Mouse (Mus musculus) forebrain, embryonic 14.5 days (tissue): ENCODE data around the gene C1ql4. TPM values are rescaled to one million over a fixed set of nuclear protein-coding genes. Genes with fewer than 3 reads are reported as not detected.
"Not testable (repeated sequence)": the region's sequence is repeated elsewhere in the genome, so short reads cannot be mapped to it uniquely, and the experiment has no call there.

Experiments used
- ATAC-seq: fragments of 200-750 bp; cut with Nextera tagmentation; 2 replicates; pipeline ENCODE4 v1.8.0; 2017; ENCODE audit warnings: mild to moderate bottlenecking, moderate library complexity
- DNase-seq: peaks from one replicate; pipeline ENCODE4 v3.0.0-alpha.2; 2015; ENCODE audit warnings: low spot score
- H3K27ac ChIP-seq: fragments of 300-500 bp; sonication (generic); 2 replicates; pipeline ENCODE4 v1.5.1; 2014; ENCODE audit warnings: low read depth, mild to moderate bottlenecking, control low read depth, low read length, moderate library complexity
- H3K27me3 ChIP-seq: fragments of 300-500 bp; sonication (generic); replicated peaks from 2 replicates; pipeline ENCODE4 v1.6.1; 2014; ENCODE audit warnings: low read length, control low read depth, mixed read lengths; ENCODE audit not compliant: control insufficient read depth, insufficient read depth
- H3K36me3 ChIP-seq: fragments of 300-500 bp; sonication (generic); 2 replicates; pipeline ENCODE4 v1.6.1; 2014; ENCODE audit warnings: low read length, control low read depth; ENCODE audit not compliant: control insufficient read depth, insufficient read depth
- H3K4me1 ChIP-seq: fragments of 300-500 bp; sonication (generic); 2 replicates; pipeline ENCODE4 v1.6.1; 2014; ENCODE audit warnings: antibody characterized with exemption, low read length, control low read depth; ENCODE audit not compliant: control insufficient read depth, insufficient read depth
- H3K4me2 ChIP-seq: fragments of 300-500 bp; sonication (generic); 2 replicates; pipeline ENCODE4 v1.6.1; 2014; ENCODE audit warnings: mild to moderate bottlenecking, control low read depth, low read length
- H3K4me3 ChIP-seq: fragments of 300-500 bp; sonication (generic); 2 replicates; pipeline ENCODE4 v1.5.1; 2014; ENCODE audit warnings: low read depth, low read length, control low read depth
- H3K9ac ChIP-seq: fragments of 300-500 bp; sonication (generic); 2 replicates; pipeline ENCODE4 v1.6.1; 2014; ENCODE audit warnings: mild to moderate bottlenecking, low read length, control low read depth, moderate library complexity
- H3K9me3 ChIP-seq: fragments of 300-500 bp; sonication (generic); replicated peaks from 2 replicates; pipeline ENCODE4 v1.6.1; 2016; ENCODE audit warnings: low read length, control low read depth, mixed read lengths; ENCODE audit not compliant: control insufficient read depth
- WGBS: fragments of 180-500 bp; shearing (Covaris S2); extraction: QIAGEN DNeasy Blood & Tissue Kit; methylation state at CpG from one replicate; pipeline ENCODE4 v1.1.7; 2014; 5-methylcytosine and 5-hydroxymethylcytosine counted together
- polyA plus RNA-seq: library from polyadenylated mRNA; unstranded; fragments of >200 nt; fragmentation: Nextera tagmentation; extraction: Ambion mirVana; gene quantifications from 2 replicates; pipeline ENCODE4 v1.2.1, GENCODE M21; 2014

C1ql4 gene
- polyA plus RNA-seq, 1 experiment from 2014 or later: not detected

DNA sequence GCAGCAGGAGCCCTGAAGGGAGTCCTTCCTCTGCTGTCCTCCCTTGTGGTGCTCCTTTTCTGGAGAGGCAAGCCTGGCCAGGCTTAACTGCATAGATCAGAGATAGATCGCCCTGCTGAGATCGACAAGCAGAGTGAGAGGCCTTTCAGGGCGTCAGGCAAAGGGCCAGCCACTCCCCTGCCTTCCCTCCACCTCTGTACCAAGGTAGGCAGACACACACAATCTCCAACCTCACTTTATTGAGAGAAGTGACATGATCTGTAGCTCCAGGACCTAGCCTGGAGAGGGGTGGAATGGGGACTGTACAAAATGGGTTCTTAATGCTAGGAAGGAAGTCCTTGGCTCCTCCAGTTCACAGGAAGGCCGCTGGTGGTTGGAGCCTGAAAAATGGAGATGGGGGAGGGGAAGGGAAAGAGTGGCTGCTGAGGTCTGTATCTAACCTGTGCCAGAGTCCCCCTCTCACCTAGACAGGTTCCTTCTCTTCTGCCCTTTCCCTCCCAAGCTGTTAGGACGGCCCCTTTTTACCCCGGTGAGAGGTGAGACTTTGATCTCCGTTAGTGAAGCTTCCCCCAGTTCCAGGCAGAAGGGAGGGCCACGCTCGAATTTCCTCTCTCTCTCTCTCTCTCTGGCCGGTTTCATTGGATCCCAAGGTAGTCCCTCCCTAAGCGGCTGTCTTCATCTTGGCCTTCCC, 3.6 kb downstream of the C1ql4 start:
- WGBS: 7% methylated on average over 11 of the region's 11 CpGs
- peaks cover 48% of the 10 kb centered on the region for H3K27me3 ChIP-seq

DNA sequence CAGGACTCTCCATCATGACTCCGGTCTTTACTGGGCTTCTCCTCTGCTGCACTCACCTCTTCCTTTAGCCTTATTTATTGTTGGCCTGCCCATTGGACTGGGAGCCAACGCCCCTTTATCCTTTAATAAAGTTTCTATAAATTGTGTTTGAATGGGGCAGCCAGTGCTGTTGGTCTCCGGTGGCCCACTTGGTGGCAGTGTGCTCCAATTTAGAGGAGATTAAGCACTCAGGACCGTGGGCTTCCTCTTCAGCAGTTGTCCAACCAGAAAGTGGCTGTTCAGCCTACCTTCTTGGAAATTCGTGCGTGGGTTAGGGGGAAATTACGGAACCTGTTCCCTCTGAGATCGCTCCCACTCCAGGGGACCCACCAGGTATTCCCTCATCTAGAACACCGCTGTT, 4.4 kb downstream of the C1ql4 start:
- Histone ChIP-seq H3K27me3 (peaks cover 41% of the 10 kb centered on the region), H3K9ac (no peak overlapping the region), H3K27ac (no peak overlapping the region), H3K9me3 (no peaks in the 10 kb centered on the region), H3K36me3 (peaks cover 21% of the 10 kb centered on the region), H3K4me2 (no peak overlapping the region), H3K4me3 (no peak overlapping the region), H3K4me1 (peaks cover 4% of the 10 kb centered on the region)
- no peak for ATAC-seq
- 69% methylated on average over 9 of the region's 9 CpGs for whole genome bisulfite sequencing
- peak; percentile 64 for DNase-seq

More for the DNA sequence above, 3.6 kb downstream of the C1ql4 start:
- Histone ChIP-seq H3K4me2 (no peak overlapping the region), H3K9ac (no peak overlapping the region), H3K4me3 (no peak overlapping the region), H3K27ac (no peak overlapping the region), H3K4me1 (peaks cover 7% of the 10 kb centered on the region), H3K9me3 (no peaks in the 10 kb centered on the region), H3K36me3 (peaks cover 16% of the 10 kb centered on the region; the same call in 1 of the 2 replicates)
- ATAC-seq (no peak), DNase-seq (no peak)

DNA sequence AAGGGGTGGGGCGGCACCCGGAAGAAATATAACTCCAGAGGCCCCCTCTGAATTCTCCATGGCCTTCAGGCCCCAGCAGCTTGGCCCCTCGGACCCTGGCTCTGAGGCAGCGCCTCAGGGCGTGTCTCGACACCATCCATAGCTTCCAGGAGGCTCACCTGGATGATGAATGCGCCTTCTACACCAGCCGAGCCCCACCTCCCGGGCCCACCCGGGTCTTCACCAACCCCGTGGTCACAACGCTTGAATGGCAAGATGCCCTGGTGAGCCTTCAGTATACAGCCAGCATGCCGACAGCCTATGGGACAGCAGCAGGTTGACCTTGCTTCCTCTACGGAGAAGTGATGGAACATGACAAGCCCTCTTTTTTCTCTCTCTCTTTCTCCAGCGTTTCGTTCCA, 4.8 kb downstream of the C1ql4 start:
- DNase-seq: no peak
- H3K36me3 ChIP-seq: peaks cover 25% of the 10 kb centered on the region
- no peak overlapping the region for H3K4me3 ChIP-seq
- no peak for ATAC-seq
- H3K27ac ChIP-seq: no peak overlapping the region
- no peaks in the 10 kb centered on the region for H3K9me3 ChIP-seq
- no peak overlapping the region for H3K4me2 ChIP-seq
- H3K9ac ChIP-seq: no peak overlapping the region
- no peaks in the 10 kb centered on the region for H3K4me1 ChIP-seq
- 89% methylated on average over 16 of the region's 16 CpGs for WGBS
- peaks cover 37% of the 10 kb centered on the region for H3K27me3 ChIP-seq

DNA sequence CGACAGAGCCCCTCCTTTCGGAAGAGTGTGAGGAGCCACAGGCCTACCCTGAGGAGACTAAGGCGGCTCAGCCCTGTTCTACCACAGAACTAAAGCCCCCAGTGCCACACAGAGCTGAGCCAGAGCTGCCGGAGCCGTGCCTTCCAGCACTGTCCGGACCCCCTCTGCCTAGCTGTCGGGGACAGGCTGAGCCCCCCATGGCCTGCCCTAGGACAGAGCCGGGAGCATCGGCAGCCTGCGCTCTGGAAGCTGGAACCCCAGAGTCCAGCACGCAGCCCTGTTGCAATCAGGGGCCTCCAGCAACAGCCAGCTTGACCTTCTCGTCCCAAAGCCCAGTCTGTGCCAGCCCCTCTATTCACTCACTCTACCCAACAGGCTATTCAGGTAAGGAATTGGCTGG, 5.3 kb downstream of the C1ql4 start:
- H3K36me3 ChIP-seq: peaks cover 30% of the 10 kb centered on the region
- H3K9ac ChIP-seq: no peak overlapping the region
- H3K4me1 ChIP-seq: no peaks in the 10 kb centered on the region
- WGBS: 92% methylated on average over 12 of the region's 12 CpGs
- no peaks in the 10 kb centered on the region for H3K9me3 ChIP-seq
- DNase-seq: no peak
- ATAC-seq: no peak
- H3K27me3 ChIP-seq: peaks cover 31% of the 10 kb centered on the region
- no peak overlapping the region for H3K27ac ChIP-seq
- H3K4me2 ChIP-seq: no peak overlapping the region
- H3K4me3 ChIP-seq: no peak overlapping the region

DNA sequence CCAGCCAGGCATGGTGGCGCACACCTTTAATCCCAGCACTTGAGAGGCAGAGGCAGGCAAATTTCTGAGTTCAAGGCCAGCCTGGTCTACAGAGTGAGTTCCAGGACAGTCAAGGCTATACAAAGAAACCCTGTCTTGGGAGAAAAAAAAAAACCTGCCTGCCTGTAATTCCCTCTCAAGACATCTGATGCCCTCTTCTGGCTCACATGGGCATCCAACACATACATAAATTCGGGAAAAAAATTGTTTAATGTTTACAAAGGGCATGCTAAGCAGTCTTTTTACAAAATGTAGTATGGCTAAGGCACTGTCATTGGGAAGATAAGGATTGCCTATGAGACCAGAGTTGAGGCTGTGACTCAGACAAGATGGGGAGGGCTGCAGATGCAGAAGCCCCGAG, 7.8 kb downstream of the C1ql4 start:
- Histone ChIP-seq H3K4me3 (no peak overlapping the region), H3K36me3 (peaks cover 33% of the 10 kb centered on the region), H3K9me3 (no peaks in the 10 kb centered on the region), H3K27me3 (0 out of 2 replicates have a peak, but pooled peaks cover 7% of the 10 kb centered on the region), H3K4me1 (peaks cover 8% of the 10 kb centered on the region), H3K27ac (no peak overlapping the region), H3K9ac (no peak overlapping the region), H3K4me2 (no peak overlapping the region)
- DNase-seq: no peak
- ATAC-seq: no peak
- WGBS: 91% methylated on average over 3 of the region's 3 CpGs

DNA sequence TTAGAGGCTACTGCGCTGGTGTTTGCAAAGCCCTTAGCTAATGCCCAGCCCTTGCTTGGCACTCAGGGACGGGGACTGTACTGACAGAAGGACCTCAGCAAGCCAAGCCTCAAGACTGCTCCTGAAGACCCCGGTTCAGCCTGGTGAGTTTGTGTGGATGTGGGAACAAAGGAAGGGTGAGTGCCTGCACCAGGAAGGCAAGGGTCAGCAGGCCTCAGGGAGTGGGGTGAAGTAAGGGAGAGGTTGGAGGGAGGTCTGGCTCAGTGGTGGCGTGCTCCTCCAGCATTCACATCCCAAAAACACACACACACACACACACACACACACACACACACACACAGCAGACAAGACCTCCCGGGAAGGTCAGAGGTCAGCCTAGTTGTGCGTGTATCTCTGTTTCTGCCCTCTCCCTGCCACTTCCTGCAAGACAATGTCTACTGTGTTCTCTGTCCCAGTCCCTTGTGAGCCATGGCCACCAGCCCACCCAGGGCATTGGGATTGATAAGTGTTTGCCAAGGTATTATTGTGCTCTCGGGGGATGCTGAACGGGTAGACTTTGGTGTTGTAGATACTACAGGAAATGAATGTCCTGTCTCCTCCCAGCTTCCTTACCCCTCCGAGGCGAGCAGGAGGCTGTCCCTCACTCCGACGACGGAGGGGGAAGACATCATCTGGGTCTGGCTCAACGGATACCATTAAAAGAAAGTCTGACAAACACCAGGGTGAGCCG, 9.3 kb downstream of the C1ql4 start:
- H3K36me3 ChIP-seq: peaks cover 33% of the 10 kb centered on the region
- ATAC-seq (no peak), DNase-seq (no peak)
- no peaks in the 10 kb centered on the region for H3K27me3 ChIP-seq
- H3K9me3 ChIP-seq: no peaks in the 10 kb centered on the region
- no peak overlapping the region for H3K4me3 ChIP-seq
- no peak overlapping the region for H3K9ac ChIP-seq
- peaks cover 13% of the 10 kb centered on the region for H3K4me1 ChIP-seq
- H3K4me2 ChIP-seq: no peak overlapping the region
- WGBS: 88% methylated on average over 15 of the region's 15 CpGs
- no peak overlapping the region for H3K27ac ChIP-seq

DNA sequence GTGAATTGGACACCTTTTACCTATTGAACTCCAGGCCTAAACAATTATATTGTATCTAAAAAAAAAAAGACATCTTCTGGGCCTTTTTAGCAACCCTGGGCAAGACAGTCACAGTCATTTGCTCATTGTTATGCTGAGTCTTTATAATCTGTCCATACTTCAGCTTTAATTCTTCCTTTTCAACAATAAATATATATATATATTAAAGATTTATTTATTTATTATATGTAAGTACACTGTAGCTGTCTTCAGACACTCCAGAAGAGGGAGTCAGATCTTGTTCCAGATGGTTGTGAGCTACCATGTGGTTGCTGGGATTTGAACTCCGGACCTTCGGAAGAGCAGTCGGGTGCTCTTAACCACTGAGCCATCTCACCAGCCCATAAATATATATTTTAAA, 11.6 kb downstream of the C1ql4 start:
- not testable (repeated sequence) for ATAC-seq, H3K9me3 ChIP-seq, H3K9ac ChIP-seq, H3K27me3 ChIP-seq, DNase-seq, H3K27ac ChIP-seq
- WGBS: 94% methylated on average over 3 of the region's 3 CpGs
- Histone ChIP-seq H3K4me2 (peak overlapping the region; percentile 92), H3K4me3 (peak overlapping the region; percentile 48; the same call in 1 of the 2 replicates), H3K4me1 (peaks cover 13% of the 10 kb centered on the region), H3K36me3 (peaks cover 19% of the 10 kb centered on the region)

DNA sequence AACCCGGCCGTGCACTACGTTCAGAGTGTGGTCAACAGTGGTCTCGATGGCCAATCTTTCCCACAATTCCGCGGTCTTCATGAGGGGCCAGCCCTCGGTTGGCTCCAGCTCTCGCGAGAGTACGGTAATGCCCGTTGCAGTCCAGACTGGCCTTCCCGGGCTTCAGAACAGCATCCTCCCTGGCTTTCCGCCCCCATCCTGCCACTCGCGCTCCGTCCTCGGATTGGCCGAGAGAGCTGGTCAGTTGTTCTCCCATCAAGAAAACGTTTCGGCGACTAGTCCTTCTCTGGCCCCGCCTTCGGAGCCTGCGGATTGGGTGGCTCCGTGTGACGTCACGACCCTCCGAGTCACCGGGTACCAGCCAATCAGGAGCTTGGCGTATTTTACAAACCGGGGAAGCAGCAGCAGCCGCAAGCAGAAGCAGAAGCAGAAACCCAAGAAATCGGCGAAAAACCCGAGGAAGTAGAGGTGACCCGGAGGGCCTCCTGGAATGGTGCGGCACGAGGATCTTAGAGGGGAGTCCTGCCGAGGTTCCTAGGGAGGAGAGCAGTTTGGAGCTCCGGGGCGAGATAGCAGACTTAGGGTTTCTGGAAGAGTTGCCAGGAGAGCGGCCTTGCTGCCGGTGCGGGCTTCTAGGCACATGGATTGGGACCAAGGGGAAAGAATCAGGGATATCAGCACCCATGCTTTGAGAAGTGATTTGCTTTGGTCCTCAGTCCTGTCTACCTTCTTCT, 12.8 kb downstream of the C1ql4 start:
- DNase-seq: peak; percentile 99
- Histone ChIP-seq H3K4me2 (peak overlapping the region; percentile 92), H3K4me3 (peak overlapping the region; percentile 48), H3K36me3 (peaks cover 17% of the 10 kb centered on the region), H3K9me3 (no peaks in the 10 kb centered on the region), H3K9ac (peak overlapping the region; percentile 77), H3K4me1 (peaks cover 13% of the 10 kb centered on the region), H3K27me3 (no peaks in the 10 kb centered on the region), H3K27ac (peak overlapping the region; percentile 97)
- ATAC-seq: peak; percentile 99
- under 1% methylated on average over 44 of the region's 44 CpGs for WGBS
